Mouse (Mus musculus) liver, embryonic 14.5 days (tissue): Measurements from ENCODE around the gene Dppa3. TPM values are rescaled to one million over a fixed set of nuclear protein-coding genes. Genes with fewer than 3 reads are reported as not detected.

Source experiments
- ATAC-seq: fragments of 200-750 bp; cut with Nextera tagmentation; 2 replicates; pipeline ENCODE4 v1.8.0; 2017; ENCODE audit warnings: moderate number of reproducible peaks, mild to moderate bottlenecking, moderate library complexity; ENCODE audit not compliant: insufficient read depth
- DNase-seq, 3 experiments: peaks; one replicate each; pipeline ENCODE4 v3.0.0-alpha.2; 2012 to 2013; ENCODE audit warnings: low read depth in 3 of 3, low spot score in 3 of 3
- H3K27ac ChIP-seq: fragments of 300-500 bp; sonication (generic); 2 replicates; pipeline ENCODE4 v1.5.1; 2014; ENCODE audit warnings: moderate library complexity, mild to moderate bottlenecking, control low read depth, inconsistent platforms
- H3K27me3 ChIP-seq: fragments of 300-500 bp; sonication (generic); 2 replicates; pipeline ENCODE4 v1.6.1; 2014; ENCODE audit warnings: mild to moderate bottlenecking, low read length, moderate library complexity; ENCODE audit not compliant: control insufficient read depth, insufficient read depth
- H3K36me3 ChIP-seq: fragments of 300-500 bp; sonication (generic); replicated peaks from 2 replicates; pipeline ENCODE4 v1.6.1; 2014; ENCODE audit warnings: low read depth; ENCODE audit not compliant: control insufficient read depth, insufficient read depth
- H3K4me1 ChIP-seq, 2 experiments: fragments of 200-500 bp in 1 of 2; fragments of 300-500 bp in 1 of 2; sonication (generic) in 1 of 2; replicated peaks; 2 replicates each; pipeline ENCODE4 v1.6.1; 2012 to 2014; ENCODE audit warnings: antibody characterized with exemption in 1 of 2, inconsistent platforms in 1 of 2, low read length in 1 of 2; ENCODE audit not compliant: control insufficient read depth in 2 of 2, insufficient read depth in 2 of 2
- H3K4me2 ChIP-seq: fragments of 300-500 bp; sonication (generic); 2 replicates; pipeline ENCODE4 v1.6.1; 2014; ENCODE audit warnings: low read depth, mild to moderate bottlenecking, control low read depth, moderate library complexity
- H3K4me3 ChIP-seq, 2 experiments: fragments of 200-500 bp in 1 of 2; fragments of 300-500 bp in 1 of 2; sonication (generic) in 1 of 2; 2 replicates each; pipeline ENCODE4 v1.5.1; 2012 to 2014; ENCODE audit warnings: low read depth in 2 of 2, low read length in 2 of 2, mild to moderate bottlenecking in 2 of 2, control low read depth in 1 of 2, inconsistent platforms in 1 of 2, moderate library complexity in 1 of 2; ENCODE audit not compliant: insufficient read depth in 1 of 2
- H3K9ac ChIP-seq: fragments of 300-500 bp; sonication (generic); replicated peaks from 2 replicates; pipeline ENCODE4 v1.6.1; 2014; ENCODE audit warnings: mild to moderate bottlenecking, control low read depth, moderate library complexity
- H3K9me3 ChIP-seq: fragments of 300-500 bp; sonication (generic); 2 replicates; pipeline ENCODE4 v1.6.1; 2016; ENCODE audit warnings: low read length, mixed read lengths; ENCODE audit not compliant: control insufficient read depth
- CTCF ChIP-seq: IDR thresholded peaks from 2 replicates; pipeline ENCODE4 v1.5.1; 2016; ENCODE audit warnings: antibody characterized with exemption, low read depth, control low read depth
- EP300 ChIP-seq: IDR thresholded peaks from 2 replicates; pipeline ENCODE4 v1.6.1; 2016; ENCODE audit warnings: antibody characterized with exemption, low read depth
- WGBS: fragments of 180-500 bp; shearing (Covaris S2); extraction: QIAGEN DNeasy Blood & Tissue Kit; methylation state at CpG from one replicate; pipeline ENCODE4 v1.1.7; 2014; ENCODE audit not compliant: insufficient replicate concordance; 5-methylcytosine and 5-hydroxymethylcytosine counted together
- polyA plus RNA-seq, 2 experiments: library from polyadenylated mRNA; depleted of rRNA in 1 of 2; stranded (reverse) in 1 of 2; unstranded in 1 of 2; fragments of >200 nt; fragmentation: Nextera tagmentation in 1 of 2; extraction: Ambion mirVana in 1 of 2; gene quantifications; 2 replicates each; pipeline versions ENCODE4 v1.2.1 to v1.2.3; 2012 to 2014

Dppa3 gene
- polyA plus RNA-seq, 2 experiments: not detected

DNA sequence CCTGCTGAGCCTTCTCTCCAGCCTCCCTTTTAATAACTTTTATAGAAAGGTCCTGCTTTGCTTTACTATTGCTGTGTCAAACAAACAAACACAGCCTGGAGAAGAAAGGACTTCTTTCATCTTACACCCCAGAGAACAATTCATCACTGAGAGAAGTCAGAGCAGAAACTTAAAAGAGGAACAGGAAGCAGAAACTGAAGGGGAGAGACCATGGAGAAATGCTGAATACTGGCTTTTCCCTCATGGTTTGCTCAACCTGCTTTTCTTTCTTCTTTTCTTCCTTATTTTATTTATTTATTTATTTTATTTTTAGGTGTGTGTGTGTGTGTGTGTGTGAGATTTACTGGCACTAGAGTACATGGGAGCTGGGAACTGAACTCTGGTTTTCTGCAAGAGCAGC is 21.9 kb upstream of the Dppa3 start:
- DNase-seq: no peak
- no peaks in the 10 kb centered on the region for H3K36me3 ChIP-seq
- ATAC-seq: no peak
- TF ChIP-seq CTCF (no peak), EP300 (no peak)
- peaks cover 0 to 6% of the 10 kb centered on the region in 2 experiments; a peak in 2 of 4 replicates for H3K4me1 ChIP-seq
- H3K9ac ChIP-seq: no peak overlapping the region
- H3K27me3 ChIP-seq: no peaks in the 10 kb centered on the region
- H3K4me3 ChIP-seq: no peak overlapping the region
- no peak overlapping the region for H3K4me2 ChIP-seq
- no peak overlapping the region for H3K27ac ChIP-seq
- H3K9me3 ChIP-seq: no peaks in the 10 kb centered on the region

- Histone ChIP-seq H3K27me3 (no peaks in the 10 kb centered on the region), H3K27ac (no peak overlapping the region), H3K9ac (no peak overlapping the region), H3K4me1 (peaks cover 0 to 9% of the 10 kb centered on the region in 2 experiments; a peak in 2 of 4 replicates), H3K9me3 (no peaks in the 10 kb centered on the region), H3K4me2 (no peak overlapping the region), H3K4me3 (no peak overlapping the region), H3K36me3 (no peaks in the 10 kb centered on the region)
- 69% methylated on average over 8 of the region's 8 CpGs for WGBS
- DNase-seq (no peak), ATAC-seq (no peak)
- TF ChIP-seq EP300 (no peak), CTCF (peak; percentile 68)
These were observed 20.7 kb upstream of the Dppa3 start for GRCm38 (mm10) chr6:122605483-122605882.

GRCm38 (mm10) chr6:122606661-122607060 is 19.5 kb upstream of the Dppa3 start:
- Histone ChIP-seq H3K27me3 (no peaks in the 10 kb centered on the region), H3K9me3 (no peaks in the 10 kb centered on the region), H3K4me1 (peaks cover 0 to 9% of the 10 kb centered on the region in 2 experiments; a peak in 2 of 4 replicates), H3K9ac (no peak overlapping the region), H3K4me3 (no peak overlapping the region), H3K4me2 (no peak overlapping the region), H3K27ac (no peak overlapping the region), H3K36me3 (no peaks in the 10 kb centered on the region)
- no peak for ATAC-seq
- no peak for DNase-seq
- 83% methylated on average over 11 of the region's 11 CpGs for WGBS
- no peak for TF ChIP-seq CTCF

DNA sequence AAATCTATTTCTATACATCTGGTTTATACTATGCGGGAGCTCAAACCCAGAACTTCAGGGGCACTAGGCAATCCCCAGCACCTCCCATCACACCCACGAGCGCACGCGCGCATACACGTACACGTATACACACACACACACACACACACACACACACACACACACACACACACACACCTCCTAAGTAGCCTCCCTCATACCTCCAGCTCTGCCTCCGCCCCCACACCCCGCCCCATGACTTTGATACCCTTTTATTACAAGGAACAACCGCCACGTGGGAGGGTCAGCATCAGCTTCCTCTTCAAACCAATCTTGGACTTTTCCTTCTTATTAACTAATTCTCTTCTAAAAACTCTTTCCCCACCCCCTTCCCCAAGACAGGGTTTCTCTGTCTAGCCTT is 18.5 kb upstream of the Dppa3 start:
- H3K4me2 ChIP-seq: no peak overlapping the region

DNA sequence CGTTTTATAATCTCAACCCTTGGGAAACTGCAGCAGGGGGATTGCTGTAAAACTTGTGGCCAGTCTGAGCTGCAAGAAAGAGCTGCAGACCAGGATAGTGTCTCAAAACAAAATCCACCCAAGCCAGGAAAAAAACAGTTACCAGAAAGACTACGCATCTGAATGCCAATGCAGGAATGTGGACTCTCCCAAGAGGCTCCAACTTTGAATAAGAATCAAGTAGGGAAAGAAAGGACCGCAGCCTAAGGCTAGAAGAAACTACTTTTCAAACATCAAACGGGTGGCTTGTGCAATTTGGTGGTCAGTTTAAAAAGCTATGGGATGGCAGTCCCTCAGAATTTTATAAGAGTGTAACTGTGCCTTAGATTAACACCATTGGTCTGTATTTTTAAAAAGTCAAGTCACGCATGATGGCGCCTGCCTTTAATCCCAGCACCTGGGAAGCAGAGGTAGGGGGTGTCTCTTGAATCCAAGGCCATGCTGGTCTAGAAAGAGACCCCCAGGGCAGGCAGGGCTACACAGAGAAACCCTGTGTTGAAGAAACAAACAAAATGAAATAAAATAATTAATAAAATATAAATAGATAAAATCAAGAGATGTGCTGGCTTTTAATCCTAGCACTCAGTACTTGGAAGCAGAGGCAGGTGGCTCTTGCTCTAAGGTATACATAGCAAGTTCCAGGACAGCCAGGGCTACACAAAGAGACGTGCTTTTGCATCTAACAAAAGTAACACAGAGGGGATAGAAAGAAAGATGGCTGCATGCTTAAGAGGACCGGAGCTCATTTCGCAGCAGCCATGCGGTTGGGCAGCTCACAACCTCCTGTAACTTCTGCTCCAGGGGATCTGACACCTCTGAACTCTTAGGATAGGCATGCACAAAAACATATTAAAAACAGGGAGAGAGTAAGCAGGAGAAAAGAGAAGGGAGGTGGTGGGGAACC is 17.5 kb upstream of the Dppa3 start:
- Histone ChIP-seq H3K27ac (no peak overlapping the region), H3K4me3 (0 out of 4 replicates have a peak overlapping the region, but pooled peaks of 1 of the 2 experiments have one; percentile 10), H3K4me1 (peaks cover 0 to 7% of the 10 kb centered on the region in 2 experiments; a peak in 2 of 4 replicates), H3K9ac (no peak overlapping the region; the same call in 1 of the 2 replicates), H3K27me3 (no peaks in the 10 kb centered on the region), H3K36me3 (no peaks in the 10 kb centered on the region), H3K4me2 (peak overlapping the region; percentile 50), H3K9me3 (no peaks in the 10 kb centered on the region)
- WGBS: 60% methylated on average over 10 of the region's 10 CpGs
- TF ChIP-seq EP300: no peak
- TF ChIP-seq CTCF: no peak
- ATAC-seq (no peak), DNase-seq (no peak)

More for the DNA sequence above, 18.5 kb upstream of the Dppa3 start:
- DNase-seq (no peak), ATAC-seq (no peak)
- H3K9ac ChIP-seq: no peak overlapping the region
- H3K4me3 ChIP-seq: no peak overlapping the region
- H3K9me3 ChIP-seq: no peaks in the 10 kb centered on the region
- WGBS: 75% methylated on average over 12 of the region's 12 CpGs
- no peak for TF ChIP-seq CTCF
- TF ChIP-seq EP300: no peak
- H3K27me3 ChIP-seq: no peaks in the 10 kb centered on the region
- H3K36me3 ChIP-seq: no peaks in the 10 kb centered on the region
- no peak overlapping the region for H3K27ac ChIP-seq
- peaks cover 0 to 9% of the 10 kb centered on the region in 2 experiments; a peak in 2 of 4 replicates for H3K4me1 ChIP-seq
